Mouse (Mus musculus): ENCODE measurements at regions not wholly inside any gene's neighbourhood (a gene's known extent, or its start where the extent isn't known, plus 50 kb on each side); places are given as distances from the start of the nearest gene placed in this dataset.

GRCm38 (mm10) chr5:40294868-40295693, 539.8 kb upstream of the Hs3st1 start:
- no peak for DNase-seq
- H3K4me3 ChIP-seq (replicated peaks; ENCODE audit: insufficient read depth, low read depth, low read length) = no peak overlapping the region
- H3K27me3 ChIP-seq (ENCODE audit: control insufficient read depth, insufficient read depth, low read length) = no peaks in the 10 kb centered on the region
- 72% methylated on average over 3 of the region's 3 CpGs for WGBS
- H3K27ac ChIP-seq (ENCODE audit: insufficient read depth, low read length) = no peak overlapping the region
- H3K4me1 ChIP-seq (ENCODE audit: control insufficient read depth, insufficient read depth, low read length) = no peaks in the 10 kb centered on the region
- TF ChIP-seq CTCF (IDR thresholded peaks at IDR 0.05; ENCODE audit: borderline replicate concordance, insufficient read depth, low read depth, low read length) (no peak), POLR2A (IDR thresholded peaks at IDR 0.05; ENCODE audit: borderline replicate concordance, insufficient read depth, low read length) (no peak)

GRCm38 (mm10) chr5:40282330-40282729, 527.1 kb upstream of the Hs3st1 start:
- WGBS = 46% methylated on average over 2 of the region's 2 CpGs
- no peak for TF ChIP-seq CTCF (IDR thresholded peaks at IDR 0.05; ENCODE audit: borderline replicate concordance, insufficient read depth, low read depth, low read length)
- TF ChIP-seq POLR2A (IDR thresholded peaks at IDR 0.05; ENCODE audit: borderline replicate concordance, insufficient read depth, low read length) = no peak
- DNase-seq = no peak
- Histone ChIP-seq H3K4me1 (ENCODE audit: control insufficient read depth, insufficient read depth, low read length) (no peaks in the 10 kb centered on the region), H3K27me3 (ENCODE audit: control insufficient read depth, insufficient read depth, low read length) (no peaks in the 10 kb centered on the region), H3K4me3 (replicated peaks; ENCODE audit: insufficient read depth, low read depth, low read length) (no peak overlapping the region), H3K27ac (ENCODE audit: insufficient read depth, low read length) (no peak overlapping the region)

- no peak overlapping the region for H3K27ac ChIP-seq (ENCODE audit: insufficient read depth, low read length)
- no peak overlapping the region for H3K4me3 ChIP-seq (replicated peaks; ENCODE audit: insufficient read depth, low read depth, low read length)
- H3K4me1 ChIP-seq (ENCODE audit: control insufficient read depth, insufficient read depth, low read length) = no peaks in the 10 kb centered on the region
- no peak for TF ChIP-seq POLR2A (IDR thresholded peaks at IDR 0.05; ENCODE audit: borderline replicate concordance, insufficient read depth, low read length)
- TF ChIP-seq CTCF (IDR thresholded peaks at IDR 0.05; ENCODE audit: borderline replicate concordance, insufficient read depth, low read depth, low read length) = no peak
- no peaks in the 10 kb centered on the region for H3K27me3 ChIP-seq (ENCODE audit: control insufficient read depth, insufficient read depth, low read length)
- DNase-seq = peak in 1 of 2 experiments; percentile 1
- WGBS = 73% methylated on average over 3 of the region's 3 CpGs
Observed at GRCm38 (mm10) chr5:40246664-40247063, 491.4 kb upstream of the Hs3st1 start.
